10 mouse cellular contexts compared by ENCODE assay signal in genomic region chr4:151138135-151138534, GRCm38 (mm10). TPM values are rescaled to one million over a fixed set of nuclear protein-coding genes. Genes with fewer than 3 reads are reported as not detected.
DNase-seq lines count a peak whose midpoint lies in the region; ATAC-seq lines count a peak whose summit lies in the region.
"Had no signal": no experiment of that assay in that cellular context is flagged by ENCODE, and none has a peak within 500 bp of the region (broad histone marks: within the 10 kb centered on the region; RNA-seq: fewer than 3 reads in every experiment).

No protein-coding gene starts in this region.

- 0 out of 2 replicates have a peak, but pooled peaks have one; percentile 7 for ATAC-seq in stomach, embryonic 14.5 days (ENCODE audit: insufficient number of reproducible peaks, insufficient read depth, low FRiP score, low read depth)
- ATAC-seq in frontal cortex, adult (ENCODE audit: low TSS enrichment): no peak

- H3K36me3 ChIP-seq in hindbrain, embryonic 10.5 days: no peaks in the 10 kb centered on the region
- no peaks in the 10 kb centered on the region for H3K36me3 ChIP-seq in stomach, embryonic 14.5 days (ENCODE audit: control insufficient read depth, insufficient read depth, low read length)

- WGBS in hindbrain, embryonic 10.5 days: 34% methylated on average over 10 of the region's 10 CpGs
- 17% methylated on average over 10 of the region's 10 CpGs for WGBS in stomach, embryonic 14.5 days

- no peaks in the 10 kb centered on the region for H3K9me3 ChIP-seq in hindbrain, embryonic 10.5 days
- H3K9me3 ChIP-seq in stomach, embryonic 14.5 days (ENCODE audit: control insufficient read depth, low read depth, low read length): no peaks in the 10 kb centered on the region

- no peak overlapping the region for H3K9ac ChIP-seq in stomach, embryonic 14.5 days (replicated peaks; ENCODE audit: low read depth, low read length)

- H3K4me3 ChIP-seq in hindbrain, embryonic 10.5 days: no peak overlapping the region
- no peak overlapping the region for H3K4me3 ChIP-seq in stomach, embryonic 14.5 days (ENCODE audit: low read depth, low read length)
- H3K4me3 ChIP-seq: megakaryocyte, embryonic 14.5 days had no signal

- peaks cover 83% of the 10 kb centered on the region for H3K27me3 ChIP-seq in hindbrain, embryonic 10.5 days (ENCODE audit: insufficient read depth, poor library complexity, severe bottlenecking)
- H3K27me3 ChIP-seq in stomach, embryonic 14.5 days (ENCODE audit: control insufficient read depth, insufficient read depth, low read length): no peaks in the 10 kb centered on the region

- H3K4me1 ChIP-seq in hindbrain, embryonic 10.5 days (replicated peaks): peaks cover 47% of the 10 kb centered on the region
- peaks cover 18% of the 10 kb centered on the region; the same call in 1 of the 2 replicates for H3K4me1 ChIP-seq in stomach, embryonic 14.5 days (ENCODE audit: control insufficient read depth, insufficient read depth, low read length)

- peak overlapping the region; percentile 86; the same call in 1 of the 2 replicates for H3K27ac ChIP-seq in hindbrain, embryonic 10.5 days
- no peak overlapping the region for H3K27ac ChIP-seq in stomach, embryonic 14.5 days (ENCODE audit: low read length)

- H3K4me2 ChIP-seq in stomach, embryonic 14.5 days (replicated peaks; ENCODE audit: low read depth, low read length): no peak overlapping the region

- peak; percentile 21 for DNase-seq in embryo, embryonic 11 days
- no peak for DNase-seq in embryo, embryonic 10.5 days (ENCODE audit: low spot score)
- peak; percentile 37 for DNase-seq in ovary, postnatal 36 days (ENCODE audit: low spot score)
- no peak for DNase-seq in ovary, postnatal 10 days (ENCODE audit: low spot score)
- no peak for DNase-seq in hindbrain, embryonic 10.5 days (ENCODE audit: low spot score)
- no peak for DNase-seq in layer of hippocampus, postnatal 36 days

RNA-seq across cellular contexts. Expression of gene Gm13090, which starts 48.8 kb away (rescaled TPM):
- not detected in 2 replicates for polyA plus RNA-seq in hindbrain, embryonic 10.5 days (2016; fragmentation: Nextera tagmentation; extraction: Ambion mirVana)
- 0.35 TPM in 1 of 2 replicates, not detected in the other for polyA plus RNA-seq in stomach, embryonic 14.5 days (2014; fragmentation: Nextera tagmentation; extraction: Ambion mirVana)
- not detected for total RNA-seq in layer of hippocampus, postnatal 36 days (2021)
- total RNA-seq: CH12.LX had no signal

Comparison
In these comparisons a context has a peak if more than half of its experiments do, and no peak if none do; other contexts are left out.
1. DNase-seq: peak in embryo, embryonic 11 days (single experiment) and ovary, postnatal 36 days (single experiment); none in embryo, embryonic 10.5 days (single experiment), ovary, postnatal 10 days (single experiment), hindbrain, embryonic 10.5 days (single experiment) and layer of hippocampus, postnatal 36 days (0 of 2).